Mouse (Mus musculus) thymus, adult 2 months (tissue): ENCODE results near the gene Gp5. TPM values are rescaled to one million over a fixed set of nuclear protein-coding genes. Genes with fewer than 3 reads are reported as not detected.
A peak's percentile ranks its signal among the peaks of the same experiment; 100 is the strongest.

Experiments used
- DNase-seq: peaks from one replicate; pipeline ENCODE4 v3.0.0; 2021
- H3K27ac ChIP-seq: fragments of 200-500 bp; 2 replicates; pipeline ENCODE4 v1.5.1; 2012; ENCODE audit warnings: low read length, control low read depth; ENCODE audit not compliant: control insufficient read depth, insufficient read depth
- H3K27me3 ChIP-seq: fragments of 200-500 bp; 2 replicates; pipeline ENCODE4 v1.6.1; 2012; ENCODE audit warnings: mild to moderate bottlenecking, low read length, moderate library complexity, mixed read lengths; ENCODE audit not compliant: control insufficient read depth, insufficient read depth
- H3K36me3 ChIP-seq: fragments of 200-500 bp; 2 replicates; pipeline ENCODE4 v1.6.1; 2012; ENCODE audit warnings: mild to moderate bottlenecking, low read length, moderate library complexity; ENCODE audit not compliant: control insufficient read depth, insufficient read depth
- H3K4me1 ChIP-seq: fragments of 200-500 bp; replicated peaks from 2 replicates; pipeline ENCODE4 v1.6.1; 2012; ENCODE audit warnings: low read length; ENCODE audit not compliant: control insufficient read depth, insufficient read depth
- H3K4me3 ChIP-seq: fragments of 200-500 bp; 2 replicates; pipeline ENCODE4 v1.5.1; 2012; ENCODE audit warnings: mild to moderate bottlenecking, low read length, control low read depth, moderate library complexity; ENCODE audit not compliant: control insufficient read depth, insufficient read depth
- CTCF ChIP-seq: fragments of 200-500 bp; IDR thresholded peaks from 2 replicates; pipeline ENCODE4 v1.5.1; 2012; ENCODE audit warnings: mild to moderate bottlenecking, control low read depth, low read length, moderate library complexity, borderline replicate concordance; ENCODE audit not compliant: control insufficient read depth, poor library complexity, insufficient read depth; ENCODE audit errors: extremely low read depth
- POLR2A ChIP-seq: fragments of 200-500 bp; IDR thresholded peaks from 2 replicates; pipeline ENCODE4 v1.6.1; 2012; ENCODE audit warnings: mild to moderate bottlenecking, low read length, control low read depth, moderate library complexity; ENCODE audit not compliant: control insufficient read depth, poor library complexity, insufficient read depth; ENCODE audit errors: extremely low read depth
- WGBS: fragments of 180-500 bp; shearing (Covaris S2); methylation state at CpG from one replicate; pipeline ENCODE4 v1.1.7; 2018; 5-methylcytosine and 5-hydroxymethylcytosine counted together
- polyA plus RNA-seq: library from polyadenylated mRNA; depleted of rRNA; stranded (reverse); fragments of >200 nt; gene quantifications from 2 replicates; pipeline ENCODE4 v1.2.3, GENCODE M21; 2012

Gp5 gene
- polyA plus RNA-seq, 1 experiment: 1.6 TPM

DNA sequence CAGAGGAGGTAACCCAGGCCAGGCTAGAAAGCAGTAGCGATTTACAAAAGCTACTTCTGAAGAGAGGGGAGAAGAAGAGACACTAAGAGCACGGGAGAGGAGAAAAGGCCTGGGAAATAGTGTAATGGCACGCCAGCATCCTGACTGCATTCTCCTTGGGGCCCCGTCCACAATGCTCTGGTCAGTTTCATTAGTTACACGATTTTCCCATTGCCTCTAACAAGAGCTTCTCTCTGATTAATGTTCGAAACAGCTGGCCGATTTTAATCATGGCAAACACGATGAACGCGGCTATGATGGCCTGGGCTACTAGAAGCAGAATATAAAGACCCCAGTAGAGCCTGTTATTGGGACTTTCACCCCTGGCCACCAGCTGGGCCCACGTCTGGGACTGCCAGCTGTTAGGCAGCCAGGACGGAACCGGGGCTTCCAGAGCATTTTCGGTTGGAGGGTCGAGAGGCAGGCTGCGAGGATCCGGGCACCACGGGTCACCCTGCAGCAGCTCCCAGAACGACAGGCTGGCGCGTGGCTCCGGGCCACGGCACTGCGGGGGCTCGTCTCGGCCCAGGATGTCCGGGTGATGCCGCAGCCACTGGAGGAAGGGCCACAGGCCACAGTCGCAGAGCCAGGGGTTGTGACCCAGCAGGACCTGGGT is 2.5 kb downstream of the Gp5 start:
- WGBS: 26% methylated on average over 29 of the region's 29 CpGs
- Histone ChIP-seq H3K27me3 (no peaks in the 10 kb centered on the region; the same call in 1 of the 2 replicates), H3K4me3 (peak overlapping the region; percentile 41), H3K27ac (no peak overlapping the region), H3K36me3 (no peaks in the 10 kb centered on the region), H3K4me1 (peaks cover 15% of the 10 kb centered on the region)
- TF ChIP-seq CTCF (no peak), POLR2A (no peak)
- no peak for DNase-seq

DNA sequence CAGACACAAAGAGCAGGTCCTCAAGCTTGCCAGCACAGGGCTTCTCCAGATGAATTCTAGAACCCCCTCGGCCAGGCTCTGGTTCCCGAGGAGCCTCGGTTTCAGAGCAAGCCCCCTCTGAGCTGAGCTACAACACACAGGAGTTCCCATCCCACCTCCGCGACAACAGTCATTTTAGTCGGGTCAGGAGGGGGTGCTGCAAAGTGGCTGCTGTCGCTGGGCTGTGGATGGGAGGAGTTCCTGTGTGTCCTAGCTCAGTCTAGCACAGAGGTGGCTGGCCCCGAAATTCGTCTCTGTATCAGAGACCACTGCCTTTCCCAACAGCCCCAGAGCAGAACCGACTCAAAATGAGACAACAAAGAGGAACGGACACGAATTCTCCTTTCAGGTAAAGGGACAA is 3.3 kb downstream of the Gp5 start:
- Histone ChIP-seq H3K4me1 (peaks cover 15% of the 10 kb centered on the region), H3K36me3 (no peaks in the 10 kb centered on the region), H3K4me3 (no peak overlapping the region), H3K27ac (no peak overlapping the region), H3K27me3 (no peaks in the 10 kb centered on the region; the same call in 1 of the 2 replicates)
- no peak for TF ChIP-seq CTCF
- no peak for TF ChIP-seq POLR2A
- WGBS: 71% methylated on average over 12 of the region's 12 CpGs
- DNase-seq: no peak

DNA sequence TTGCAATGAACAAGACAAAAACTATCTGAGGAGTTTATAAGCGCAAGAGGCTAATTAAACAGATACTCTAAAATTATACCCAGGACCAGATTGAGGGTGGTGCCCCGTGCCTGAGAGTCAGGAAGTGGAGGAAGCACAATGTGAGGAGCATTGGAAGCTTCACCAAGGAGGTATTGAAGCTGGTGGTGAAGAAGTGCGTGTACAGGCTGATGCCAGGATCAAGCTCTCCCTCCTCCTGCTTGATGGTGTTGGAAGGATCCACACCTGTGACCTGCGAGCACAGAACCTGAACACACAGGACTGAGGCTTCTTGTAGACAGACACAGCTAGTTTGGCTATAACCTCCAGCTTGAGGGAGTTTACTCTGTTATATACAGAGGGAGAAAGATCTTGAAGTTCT is 4.5 kb downstream of the Gp5 start:
- DNase-seq: no peak
- Histone ChIP-seq H3K4me1 (peaks cover 15% of the 10 kb centered on the region), H3K27me3 (no peaks in the 10 kb centered on the region; the same call in 1 of the 2 replicates), H3K27ac (no peak overlapping the region), H3K36me3 (no peaks in the 10 kb centered on the region), H3K4me3 (no peak overlapping the region)
- 90% methylated on average over 4 of the region's 4 CpGs for WGBS
- TF ChIP-seq CTCF (no peak), POLR2A (no peak)

DNA sequence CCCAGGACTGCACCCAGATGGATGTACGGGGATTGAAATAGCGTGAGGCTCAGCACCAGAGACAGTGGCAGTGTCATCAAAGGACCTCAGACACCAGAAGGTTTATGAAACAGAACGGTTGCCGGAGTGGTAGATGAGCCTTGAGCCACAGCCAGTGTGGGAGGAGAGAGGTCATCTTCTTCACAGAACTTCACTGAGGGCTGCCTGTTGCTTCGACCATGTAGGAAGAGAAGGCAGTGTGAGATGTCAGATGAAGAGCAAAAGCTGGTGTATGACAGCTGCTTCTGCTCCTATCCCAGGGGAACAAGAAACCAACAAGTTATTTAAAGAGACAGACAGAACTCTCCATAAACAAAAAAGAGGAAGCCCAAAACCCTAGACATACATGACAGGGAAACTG is 6.3 kb downstream of the Gp5 start:
- Histone ChIP-seq H3K27ac (no peak overlapping the region), H3K4me1 (peaks cover 9% of the 10 kb centered on the region), H3K36me3 (no peaks in the 10 kb centered on the region), H3K27me3 (no peaks in the 10 kb centered on the region; the same call in 1 of the 2 replicates), H3K4me3 (no peak overlapping the region)
- WGBS: 72% methylated on average over 5 of the region's 5 CpGs
- TF ChIP-seq POLR2A (no peak), CTCF (no peak)
- DNase-seq: no peak

DNA sequence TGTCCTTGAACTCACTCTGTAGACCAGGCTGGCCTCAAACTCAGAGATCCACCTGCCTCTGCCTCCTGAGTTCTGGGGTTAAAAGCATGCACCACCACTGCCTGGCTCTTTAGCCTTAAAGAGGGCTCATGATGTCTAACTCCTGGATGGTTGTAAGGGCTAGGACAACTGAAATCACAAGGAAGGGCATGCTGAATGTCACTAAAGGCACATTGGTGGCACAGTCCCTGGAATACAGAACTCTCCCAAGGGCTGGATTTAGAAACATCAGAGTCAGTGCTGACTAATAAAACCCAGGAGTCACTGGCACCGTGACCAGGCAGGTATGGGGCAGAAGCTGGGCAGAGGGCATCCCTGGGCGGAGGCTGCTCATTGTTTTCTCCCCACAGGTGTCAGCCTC is 7.2 kb downstream of the Gp5 start:
- TF ChIP-seq POLR2A (no peak), CTCF (no peak)
- H3K4me1 ChIP-seq: peaks cover 3% of the 10 kb centered on the region; the same call in 1 of the 2 replicates
- H3K27ac ChIP-seq: no peak overlapping the region
- WGBS: 90% methylated on average over 2 of the region's 2 CpGs
- no peaks in the 10 kb centered on the region for H3K36me3 ChIP-seq
- DNase-seq: no peak
- H3K4me3 ChIP-seq: no peak overlapping the region
- no peaks in the 10 kb centered on the region; the same call in 1 of the 2 replicates for H3K27me3 ChIP-seq

DNA sequence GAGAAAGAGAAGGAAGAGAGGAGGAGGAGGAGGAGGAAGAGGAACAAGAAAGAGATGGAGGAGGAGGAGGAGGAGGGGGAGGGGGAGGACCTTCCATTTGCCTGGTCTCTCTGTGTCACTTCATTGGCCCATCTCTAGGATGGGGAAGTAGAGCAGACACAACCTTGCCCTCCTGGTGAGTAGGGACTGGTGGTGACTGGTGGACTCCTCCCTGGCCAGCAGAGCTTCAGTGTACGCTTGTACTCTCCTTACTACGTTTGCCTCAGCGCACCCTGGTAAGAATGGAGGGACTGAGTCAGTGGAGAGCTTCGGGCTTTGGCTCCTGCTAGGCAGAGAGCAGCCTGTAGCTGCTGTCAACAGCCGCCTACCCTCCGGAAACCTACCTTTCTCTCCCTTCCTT is 7.9 kb downstream of the Gp5 start:
- WGBS: 89% methylated on average over 6 of the region's 6 CpGs
- H3K27me3 ChIP-seq: no peaks in the 10 kb centered on the region; the same call in 1 of the 2 replicates
- no peak for DNase-seq

More for the DNA sequence above, 7.9 kb downstream of the Gp5 start:
- H3K36me3 ChIP-seq: no peaks in the 10 kb centered on the region
- H3K4me1 ChIP-seq: no peaks in the 10 kb centered on the region
- H3K4me3 ChIP-seq: no peak overlapping the region
- TF ChIP-seq CTCF (no peak), POLR2A (no peak)
- H3K27ac ChIP-seq: no peak overlapping the region
